Mouse (Mus musculus) hindbrain, embryonic 12.5 days (tissue): ENCODE results near the gene Abcc10. TPM values are rescaled to one million over a fixed set of nuclear protein-coding genes. Genes with fewer than 3 reads are reported as not detected.

Experiments used
- polyA plus RNA-seq: library from polyadenylated mRNA; unstranded; fragments of >200 nt; fragmentation: Nextera tagmentation; extraction: Ambion mirVana; gene quantifications from 2 replicates; pipeline ENCODE4 v1.2.1, GENCODE M21; 2016

Gene Abcc10
- polyA plus RNA-seq, 1 experiment from 2014 or later: 9.7 TPM

Other genes with a start within 250 kb of the Abcc10 start
- gene Mrps18a, start 217.4 kb downstream of the Abcc10 start, polyA plus RNA-seq: 120 and 130 TPM in 2 replicates
- gene Rsph9, start 184.1 kb downstream of the Abcc10 start, polyA plus RNA-seq: 20.3 and 21.5 TPM in 2 replicates
- gene Mad2l1bp, start 174.8 kb downstream of the Abcc10 start, polyA plus RNA-seq: 27.6 and 30.6 TPM in 2 replicates
- gene Gtpbp2, start 167.3 kb downstream of the Abcc10 start, polyA plus RNA-seq: 49.3 and 54.1 TPM in 2 replicates
- gene Polh, start 125.7 kb downstream of the Abcc10 start, polyA plus RNA-seq: 12.4 and 14.0 TPM in 2 replicates
- 57.6 and 58.3 TPM in 2 replicates for gene Xpo5, start 125.6 kb downstream of the Abcc10 start, polyA plus RNA-seq
- 76.1 and 91.8 TPM in 2 replicates for gene Polr1c, start 80.3 kb downstream of the Abcc10 start, polyA plus RNA-seq
- gene Yipf3, start 80.3 kb downstream of the Abcc10 start, polyA plus RNA-seq: 77.2 and 83.8 TPM in 2 replicates
- gene Lrrc73, start 74.8 kb downstream of the Abcc10 start, polyA plus RNA-seq: 3.9 and 4.1 TPM in 2 replicates
- 50.0 and 54.1 TPM in 2 replicates for gene Tjap1, start 45.3 kb downstream of the Abcc10 start, polyA plus RNA-seq
- gene Dlk2, start 30.9 kb downstream of the Abcc10 start, polyA plus RNA-seq: 2.9 and 3.1 TPM in 2 replicates
- gene Zfp318, start 55.4 kb upstream of the Abcc10 start, polyA plus RNA-seq: 24.4 and 25.3 TPM in 2 replicates
- 0.57 and 0.95 TPM in 2 replicates for gene Crip3, start 100.6 kb upstream of the Abcc10 start, polyA plus RNA-seq
- gene Slc22a7, start 110.1 kb upstream of the Abcc10 start, polyA plus RNA-seq: not detected in 2 replicates
- 5.3 and 6.6 TPM in 2 replicates for gene Ttbk1, start 159.3 kb upstream of the Abcc10 start, polyA plus RNA-seq
- gene Dnph1, start 168.4 kb upstream of the Abcc10 start, polyA plus RNA-seq: 35.3 and 35.5 TPM in 2 replicates
- gene Cul9, start 218.0 kb upstream of the Abcc10 start, polyA plus RNA-seq: 14.1 and 14.9 TPM in 2 replicates
- 5.9 and 8.1 TPM in 2 replicates for gene Srf, start 227.8 kb upstream of the Abcc10 start, polyA plus RNA-seq